Mouse (Mus musculus): Measurements from ENCODE around the gene Kcnn3. TPM values are rescaled to one million over a fixed set of nuclear protein-coding genes. Genes with fewer than 3 reads are reported as not detected.

The Kcnn3 gene
- total RNA-seq, 2 experiments from 2014 or later, result 3.3 to 6.0 TPM

GRCm38 (mm10) chr3:89554587-89554986 is 34.6 kb downstream of the Kcnn3 start:
- no peak for DNase-seq
- intact Hi-C loops (cut with DNase I; ENCODE audit: low total_unique reads), result no loop called here

GRCm38 (mm10) chr3:89557811-89558210 is 37.8 kb downstream of the Kcnn3 start:
- intact Hi-C loops (cut with DNase I; ENCODE audit: low total_unique reads), result no loop called here
- no peak for DNase-seq

- DNase-seq, result no peak
- intact Hi-C loops (cut with DNase I; ENCODE audit: low total_unique reads), result no loop called here
These were observed 39.3 kb downstream of the Kcnn3 start for GRCm38 (mm10) chr3:89558972-89559910.

- intact Hi-C loops (cut with DNase I; ENCODE audit: low total_unique reads), result no loop called here
- no peak for DNase-seq
These were observed 41.4 kb downstream of the Kcnn3 start for GRCm38 (mm10) chr3:89561386-89561785.

GRCm38 (mm10) chr3:89565371-89565770 is 45.4 kb downstream of the Kcnn3 start:
- intact Hi-C loops (cut with DNase I; ENCODE audit: low total_unique reads), result no loop called here
- DNase-seq, result no peak

GRCm38 (mm10) chr3:89569058-89569457 is 49.1 kb downstream of the Kcnn3 start:
- intact Hi-C loops (cut with DNase I; ENCODE audit: low total_unique reads), result no loop called here
- no peak for DNase-seq

- no peak for DNase-seq
- intact Hi-C loops (cut with DNase I; ENCODE audit: low total_unique reads), result no loop called here
These were observed 49.9 kb downstream of the Kcnn3 start for GRCm38 (mm10) chr3:89569707-89570324.

- DNase-seq, result no peak
- intact Hi-C loops (cut with DNase I; ENCODE audit: low total_unique reads), result no loop called here
These were observed 50.4 kb downstream of the Kcnn3 start for GRCm38 (mm10) chr3:89570362-89570761.

- intact Hi-C loops (cut with DNase I; ENCODE audit: low total_unique reads), result no loop called here
- peak; percentile 51 for DNase-seq
These were observed 54.3 kb downstream of the Kcnn3 start for GRCm38 (mm10) chr3:89574260-89574659.

- intact Hi-C loops (cut with DNase I; ENCODE audit: low total_unique reads), result no loop called here
These were observed 56.4 kb downstream of the Kcnn3 start for GRCm38 (mm10) chr3:89576381-89576780.

GRCm38 (mm10) chr3:89577154-89577553 is 57.2 kb downstream of the Kcnn3 start:
- intact Hi-C loops (cut with DNase I; ENCODE audit: low total_unique reads), result no loop called here
- DNase-seq, result no peak

More at GRCm38 (mm10) chr3:89576381-89576780, 56.4 kb downstream of the Kcnn3 start:
- DNase-seq, result no peak

GRCm38 (mm10) chr3:89578083-89578482 is 58.1 kb downstream of the Kcnn3 start:
- intact Hi-C loops (cut with DNase I; ENCODE audit: low total_unique reads), result no loop called here

GRCm38 (mm10) chr3:89578803-89579202 is 58.8 kb downstream of the Kcnn3 start:
- peak; percentile 41 for DNase-seq
- intact Hi-C loops (cut with DNase I; ENCODE audit: low total_unique reads), result no loop called here

More at GRCm38 (mm10) chr3:89578083-89578482, 58.1 kb downstream of the Kcnn3 start:
- no peak for DNase-seq

GRCm38 (mm10) chr3:89584254-89584653 is 64.3 kb downstream of the Kcnn3 start:
- DNase-seq, result peak; percentile 13
- intact Hi-C loops (cut with DNase I; ENCODE audit: low total_unique reads), result no loop called here

GRCm38 (mm10) chr3:89588436-89588835 is 68.5 kb downstream of the Kcnn3 start:
- intact Hi-C loops (cut with DNase I; ENCODE audit: low total_unique reads), result no loop called here
- DNase-seq, result no peak

GRCm38 (mm10) chr3:89589321-89589720 is 69.4 kb downstream of the Kcnn3 start:
- intact Hi-C loops (cut with DNase I; ENCODE audit: low total_unique reads), result no loop called here
- no peak for DNase-seq

- intact Hi-C loops (cut with DNase I; ENCODE audit: low total_unique reads), result no loop called here
These were observed 70.4 kb downstream of the Kcnn3 start for GRCm38 (mm10) chr3:89590386-89590785.

GRCm38 (mm10) chr3:89591461-89591860 is 71.5 kb downstream of the Kcnn3 start:
- intact Hi-C loops (cut with DNase I; ENCODE audit: low total_unique reads), result no loop called here

More at GRCm38 (mm10) chr3:89590386-89590785, 70.4 kb downstream of the Kcnn3 start:
- DNase-seq, result no peak

GRCm38 (mm10) chr3:89592809-89593208 is 72.8 kb downstream of the Kcnn3 start:
- DNase-seq, result no peak
- intact Hi-C loops (cut with DNase I; ENCODE audit: low total_unique reads), result no loop called here

More at GRCm38 (mm10) chr3:89591461-89591860, 71.5 kb downstream of the Kcnn3 start:
- DNase-seq, result no peak

GRCm38 (mm10) chr3:89593524-89593923 is 73.6 kb downstream of the Kcnn3 start:
- DNase-seq, result peak; percentile 25
- intact Hi-C loops (cut with DNase I; ENCODE audit: low total_unique reads), result no loop called here

- DNase-seq, result no peak
- intact Hi-C loops (cut with DNase I; ENCODE audit: low total_unique reads), result no loop called here
These were observed 78.4 kb downstream of the Kcnn3 start for GRCm38 (mm10) chr3:89598361-89598760.

Measured in gastrocnemius, postnatal 14 days (tissue).